Mouse (Mus musculus) adrenal gland, postnatal 4 days (tissue): ENCODE results near the gene Odf3l1. TPM values are rescaled to one million over a fixed set of nuclear protein-coding genes. Genes with fewer than 3 reads are reported as not detected.

Experiments used
- DNase-seq, 2 experiments: peaks; one replicate each; pipeline ENCODE4 v3.0.0; 2021 to 2022; ENCODE audit warnings: low spot score in 2 of 2, mixed read lengths in 2 of 2
- total RNA-seq, 2 experiments: library from RNA; stranded (reverse); gene quantifications; 2 replicates each; pipeline ENCODE4 v1.2.3; 2021

Gene Odf3l1
- total RNA-seq, 2 experiments from 2014 or later: 0.73 to 1.4 TPM

DNA sequence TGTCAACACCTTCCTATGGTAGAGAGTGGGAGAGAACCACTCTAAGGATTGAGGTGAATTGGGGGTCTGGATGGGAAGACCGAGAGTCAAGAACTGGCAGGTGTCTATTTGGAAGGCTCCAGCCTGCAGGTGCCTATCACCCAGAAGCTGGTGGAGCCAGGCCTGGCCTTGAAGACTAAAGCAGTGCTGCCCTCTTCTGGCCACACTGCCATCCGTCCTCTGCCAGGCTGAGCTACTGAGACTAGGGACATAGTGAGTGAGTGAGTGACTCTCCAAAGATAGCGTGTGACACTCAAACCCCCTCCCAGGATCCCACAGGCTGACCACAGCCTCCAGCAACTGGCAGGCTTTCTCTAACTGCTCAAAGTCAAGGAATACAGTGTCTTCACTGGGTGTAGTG is 17.0 kb downstream of the Odf3l1 start:
- DNase-seq: no peak

DNA sequence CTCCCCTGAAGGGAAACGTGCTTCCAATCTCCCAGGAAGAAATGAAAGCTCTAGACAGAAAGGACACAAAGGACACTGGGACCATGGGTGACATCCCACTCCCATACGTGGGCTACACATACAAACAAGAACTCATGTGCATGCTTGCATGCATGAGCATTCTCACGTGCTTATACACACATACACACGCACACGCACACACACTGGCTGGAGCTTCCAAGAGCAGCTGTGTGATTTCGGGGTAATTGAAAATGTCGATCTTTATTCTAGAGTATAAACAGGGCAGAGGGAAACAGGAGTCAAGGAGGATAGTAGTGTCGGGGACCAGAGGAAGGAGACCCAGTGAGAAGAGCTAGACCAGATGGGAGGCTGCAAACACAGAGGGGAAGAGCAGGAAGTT is 19.8 kb downstream of the Odf3l1 start:
- no peak for DNase-seq

DNA sequence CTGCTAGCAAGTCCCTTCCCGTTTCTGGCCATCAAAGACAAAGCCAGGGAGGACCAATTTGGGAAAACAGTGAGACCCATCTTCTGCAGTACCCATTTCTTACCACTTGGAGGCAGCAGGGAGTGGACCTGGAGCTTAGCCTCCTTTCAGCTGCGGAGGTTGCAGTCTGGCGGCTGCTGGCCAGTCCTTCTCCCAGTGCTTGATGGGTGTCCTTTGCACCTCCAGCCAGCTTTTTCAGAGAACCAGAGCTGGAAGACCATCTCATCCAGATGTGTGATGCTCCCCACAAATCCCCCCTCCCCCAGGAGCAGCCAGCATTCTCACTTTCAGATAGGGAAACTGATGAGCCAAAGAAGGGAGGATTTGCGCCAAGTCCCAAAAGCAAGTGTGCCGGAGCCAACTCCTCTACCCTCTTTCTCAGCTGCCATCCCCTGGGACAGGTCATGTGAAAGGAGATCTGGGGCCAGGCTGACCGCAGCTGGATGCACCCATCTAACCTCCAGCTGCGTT is 20.7 kb downstream of the Odf3l1 start:
- DNase-seq: peak in 1 of 2 experiments; percentile 51

DNA sequence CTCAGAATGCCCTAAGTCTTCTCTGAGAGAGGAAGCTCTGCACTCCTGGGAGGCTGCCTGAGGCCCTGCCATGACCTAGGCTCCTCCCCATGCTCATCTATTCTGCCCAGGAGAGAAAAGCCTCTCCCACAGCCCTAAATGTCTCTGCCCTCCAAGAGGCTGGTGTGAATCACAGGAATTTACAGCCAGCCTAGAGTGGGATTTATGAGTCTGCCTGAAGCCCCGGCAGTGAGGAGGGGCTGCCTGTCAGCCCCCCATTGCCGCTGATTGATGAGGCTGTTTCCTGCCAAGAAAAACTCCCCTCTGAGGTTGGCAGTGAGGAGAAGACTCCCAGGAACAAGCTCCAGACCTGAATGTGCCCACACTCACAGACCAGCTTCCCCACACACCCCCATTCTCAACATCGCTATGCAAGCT is 22.2 kb downstream of the Odf3l1 start:
- no peak for DNase-seq

DNA sequence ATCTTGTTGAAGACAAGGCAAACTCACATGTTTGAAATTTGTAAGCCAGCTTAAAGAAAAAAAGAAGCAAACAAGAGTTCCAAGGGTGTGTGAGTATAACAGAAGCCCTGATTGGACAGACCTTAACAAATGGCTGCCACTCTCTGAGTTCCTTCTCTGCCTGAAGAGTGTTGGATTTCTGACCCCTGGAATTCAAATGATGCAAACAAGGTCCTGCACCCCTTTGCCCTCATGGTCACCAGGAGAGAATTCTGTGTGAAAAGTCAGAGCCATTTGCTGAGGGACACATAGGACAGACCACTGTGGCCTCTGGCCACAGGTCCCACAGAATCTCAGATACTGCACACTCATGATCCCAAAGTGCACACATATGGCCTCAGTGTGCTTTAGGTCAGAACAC is 22.6 kb downstream of the Odf3l1 start:
- no peak for DNase-seq

DNA sequence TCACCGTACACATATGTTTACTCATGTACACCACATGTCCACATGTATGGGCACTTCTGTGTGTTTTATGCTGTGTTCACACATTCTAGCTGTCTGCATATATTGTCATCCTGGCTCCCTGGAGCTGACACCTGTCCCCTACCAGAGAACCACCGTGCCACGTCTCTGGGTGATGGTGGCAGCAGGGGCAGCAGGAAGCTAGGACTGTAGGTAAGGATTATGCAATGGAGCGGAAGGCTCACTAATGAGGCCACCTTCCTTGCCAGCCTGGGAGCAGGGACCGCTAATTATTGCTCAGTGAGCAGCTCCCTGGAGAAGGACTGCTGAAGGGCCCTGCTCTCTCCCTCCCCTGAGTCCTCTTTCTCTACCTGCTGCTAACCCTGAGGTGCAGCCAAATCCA is 23.8 kb downstream of the Odf3l1 start:
- no peak for DNase-seq

DNA sequence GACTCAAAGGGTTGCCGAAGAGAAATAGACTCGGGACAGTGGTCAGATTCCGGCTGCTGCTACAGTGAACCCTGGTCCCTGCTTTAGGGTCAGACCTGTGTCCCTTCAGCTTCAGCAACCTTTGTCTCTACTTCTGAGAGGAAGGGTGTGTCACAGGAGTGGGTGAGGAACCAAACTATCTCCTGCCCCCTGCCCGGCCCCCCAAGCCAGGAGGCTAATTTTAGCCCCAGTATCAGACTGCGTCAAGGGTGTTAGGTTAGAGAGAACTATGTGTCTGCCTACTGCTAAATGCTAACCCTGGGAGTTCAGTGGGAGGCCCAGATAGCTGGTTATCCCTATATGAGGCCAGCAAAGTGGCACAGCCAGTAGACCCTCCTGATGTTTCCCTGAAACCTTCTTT is 29.3 kb downstream of the Odf3l1 start:
- DNase-seq: no peak

DNA sequence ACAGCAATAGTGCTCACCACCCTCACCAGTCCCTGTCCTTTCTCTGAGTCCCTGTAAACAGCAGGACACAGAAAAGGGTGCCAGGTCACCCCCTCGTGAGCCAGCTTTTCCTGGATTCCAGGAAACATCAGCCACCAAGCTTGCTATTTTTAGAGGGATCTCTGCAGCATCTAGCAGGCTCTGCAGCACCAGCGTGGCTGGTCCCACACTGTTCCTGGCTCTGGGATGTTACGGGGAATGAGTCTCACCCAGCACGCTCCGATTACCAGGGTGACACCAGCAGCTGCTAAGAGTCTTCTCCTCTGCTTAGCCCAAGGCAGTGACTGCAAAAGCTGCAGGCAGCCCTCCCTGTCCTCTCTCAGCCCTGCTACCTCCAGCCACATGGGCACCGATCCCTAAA is 31.6 kb downstream of the Odf3l1 start:
- DNase-seq: no peak

DNA sequence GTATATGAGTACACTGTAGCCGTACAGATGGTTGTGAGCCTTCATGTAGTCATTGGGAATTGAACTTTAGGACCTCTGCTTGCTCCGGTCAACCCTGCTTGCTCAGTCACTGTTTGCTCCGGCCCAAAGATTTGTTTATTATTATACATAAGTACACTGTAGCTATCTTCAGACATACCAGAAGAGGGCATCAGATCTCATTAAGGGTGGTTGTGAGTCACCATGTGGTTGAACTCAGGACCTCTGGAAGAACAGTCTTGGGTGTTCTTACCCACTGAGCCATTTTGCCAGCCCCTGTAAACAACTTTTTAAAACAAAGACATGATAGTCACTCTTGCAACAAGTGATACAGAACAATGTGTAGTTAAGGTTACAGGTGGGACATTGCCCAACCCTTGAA is 32.6 kb downstream of the Odf3l1 start:
- no peak for DNase-seq

DNA sequence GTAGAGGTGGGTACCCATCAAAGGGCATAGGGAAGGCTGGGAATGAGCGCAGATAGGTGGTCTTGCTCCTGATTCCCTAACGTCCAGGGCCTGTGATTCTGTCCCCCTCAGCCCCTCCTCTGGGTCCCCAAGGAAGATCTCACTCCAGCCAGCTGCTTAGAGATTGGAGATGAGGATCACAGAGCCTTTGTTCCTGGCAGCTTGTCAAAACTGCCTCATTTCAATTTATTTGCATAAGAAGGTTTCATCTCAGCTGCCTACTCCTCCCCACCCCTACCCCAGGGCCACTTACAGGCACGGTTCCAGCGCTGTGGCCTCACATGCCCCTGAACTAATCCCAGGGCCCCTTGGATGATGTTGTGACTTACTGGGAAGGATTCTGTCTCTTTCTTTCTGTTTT is 34.3 kb downstream of the Odf3l1 start:
- no peak for DNase-seq

DNA sequence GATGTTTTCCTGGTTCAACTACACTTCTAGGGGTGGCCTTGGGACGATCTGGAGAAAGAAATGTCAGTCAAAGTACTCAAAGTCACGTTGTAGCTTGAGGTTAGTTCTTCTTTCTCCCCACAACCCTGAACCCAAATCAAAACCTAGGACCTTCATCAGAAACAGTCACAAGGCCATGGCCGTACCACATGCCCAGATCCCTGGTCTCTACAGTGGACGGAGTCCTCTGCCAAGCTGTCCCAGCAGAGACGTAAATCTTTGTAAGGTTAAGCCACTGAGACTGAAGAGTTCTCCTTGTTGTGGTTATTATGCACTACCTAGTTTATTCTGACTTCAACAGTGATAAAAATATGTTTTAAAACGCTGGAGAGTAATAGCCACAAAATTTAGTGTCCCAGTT is 35.6 kb downstream of the Odf3l1 start:
- DNase-seq: no peak

DNA sequence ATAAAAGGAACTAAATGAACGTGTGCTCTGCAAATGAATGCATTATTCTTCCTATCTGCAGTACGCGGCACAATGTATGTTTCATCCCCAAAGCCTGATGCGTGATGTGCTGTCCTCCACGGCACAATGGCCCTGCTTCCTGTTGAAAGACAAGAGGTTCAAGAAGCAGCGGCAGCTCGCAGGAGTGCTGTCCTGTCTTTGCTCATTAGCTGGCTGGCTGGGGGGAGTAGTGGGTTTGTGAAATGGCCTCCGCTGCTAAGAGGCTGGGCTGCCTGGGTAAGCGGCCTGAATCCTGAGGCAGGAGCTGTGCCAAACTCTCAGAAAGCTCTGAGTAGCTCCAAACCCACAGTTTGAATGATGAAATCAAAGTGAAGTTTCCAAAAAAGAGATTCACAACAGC is 36.3 kb downstream of the Odf3l1 start:
- no peak for DNase-seq

DNA sequence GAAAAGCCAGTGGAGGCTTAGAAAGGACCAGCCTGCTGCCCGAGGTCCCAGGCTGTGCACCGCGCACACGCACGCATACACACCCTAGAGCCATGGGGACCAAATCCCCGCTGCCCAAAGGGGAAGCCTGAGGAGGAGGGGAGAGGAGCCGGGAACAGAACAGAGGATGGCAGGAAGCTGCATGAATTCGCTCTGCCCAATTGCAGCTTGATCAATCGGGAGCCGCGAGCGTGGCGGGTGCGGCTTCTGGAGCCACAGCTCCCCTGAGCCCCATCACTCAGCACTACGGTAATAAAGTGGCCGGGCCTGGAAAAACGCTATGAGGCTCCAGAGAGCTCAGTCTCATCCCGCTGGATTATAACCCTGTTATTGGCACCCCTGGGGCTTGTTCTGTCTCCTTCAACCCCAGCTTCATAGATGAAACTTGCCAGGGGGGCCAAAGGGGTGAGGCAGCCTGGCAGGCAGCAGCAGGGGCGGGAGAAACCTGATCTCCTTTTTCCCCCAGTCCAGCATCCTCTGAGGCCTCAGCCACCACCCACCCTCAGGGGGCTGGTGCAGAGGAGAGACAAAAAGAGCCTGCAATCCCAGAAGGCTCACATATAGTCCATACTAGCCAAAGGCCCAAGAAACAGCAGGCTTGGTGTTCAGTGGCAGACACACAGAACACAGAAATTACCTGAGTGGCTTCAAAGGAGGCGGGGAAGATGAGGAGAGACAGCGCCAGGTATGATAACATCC is 38.8 kb downstream of the Odf3l1 start:
- no peak for DNase-seq

DNA sequence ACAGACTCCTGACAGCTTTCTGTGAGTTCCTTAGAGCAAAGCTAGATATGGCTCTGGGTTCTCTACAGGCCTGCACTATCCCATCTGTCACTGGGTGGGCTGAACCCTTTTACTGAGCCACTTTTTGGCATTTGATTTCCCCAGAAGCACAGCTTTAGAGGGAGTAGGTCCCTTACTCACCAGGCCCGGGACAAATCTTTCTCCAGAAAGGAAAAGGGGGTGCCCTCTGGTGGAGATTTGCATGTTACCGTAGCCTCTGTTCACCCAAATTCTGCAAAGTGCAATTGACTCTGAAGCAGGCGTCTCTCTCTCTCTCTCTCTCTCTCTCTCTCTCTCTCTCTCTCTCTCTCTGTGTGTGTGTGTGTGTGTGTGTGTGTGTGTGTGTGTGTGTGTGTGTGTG is 39.6 kb downstream of the Odf3l1 start:
- no peak for DNase-seq

DNA sequence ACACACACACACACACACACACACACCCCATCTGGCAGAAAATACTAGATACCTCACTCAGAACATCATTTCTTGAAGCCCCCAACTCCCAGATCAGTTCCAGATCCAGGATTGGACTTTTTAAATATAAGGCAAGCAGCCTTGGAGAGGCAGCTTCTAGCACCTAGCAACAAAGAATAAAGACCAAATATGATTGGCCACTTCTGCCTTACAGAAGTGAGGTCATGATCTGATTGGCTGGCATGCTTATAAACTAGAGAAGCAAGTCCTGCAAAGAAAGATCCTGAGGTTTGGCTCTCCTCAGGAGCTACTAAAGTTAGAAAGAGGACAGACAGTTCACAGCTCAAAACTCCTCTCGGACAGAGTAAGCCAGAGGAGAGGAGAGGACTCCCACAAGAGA is 53.6 kb downstream of the Odf3l1 start:
- no peak for DNase-seq

DNA sequence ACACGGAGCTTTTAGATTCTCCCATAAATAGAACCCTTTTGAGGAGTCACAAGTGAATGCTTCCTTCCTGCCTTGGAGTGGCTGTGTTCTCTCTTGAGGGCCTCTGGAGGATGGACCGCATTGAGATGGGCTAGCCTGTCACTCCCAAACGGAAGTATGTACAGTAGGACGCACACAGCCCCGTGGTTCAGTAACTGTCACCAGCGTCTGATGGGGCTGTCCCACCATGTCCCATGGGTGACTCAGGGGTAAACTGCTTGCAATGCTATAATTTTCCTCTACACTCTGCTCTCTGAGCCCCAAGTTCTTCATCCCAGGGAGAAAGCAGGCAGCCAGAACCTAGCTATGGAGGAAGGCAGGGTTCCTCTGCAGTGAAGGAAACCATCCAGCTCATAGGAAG is 56.5 kb downstream of the Odf3l1 start:
- DNase-seq: no peak

DNA sequence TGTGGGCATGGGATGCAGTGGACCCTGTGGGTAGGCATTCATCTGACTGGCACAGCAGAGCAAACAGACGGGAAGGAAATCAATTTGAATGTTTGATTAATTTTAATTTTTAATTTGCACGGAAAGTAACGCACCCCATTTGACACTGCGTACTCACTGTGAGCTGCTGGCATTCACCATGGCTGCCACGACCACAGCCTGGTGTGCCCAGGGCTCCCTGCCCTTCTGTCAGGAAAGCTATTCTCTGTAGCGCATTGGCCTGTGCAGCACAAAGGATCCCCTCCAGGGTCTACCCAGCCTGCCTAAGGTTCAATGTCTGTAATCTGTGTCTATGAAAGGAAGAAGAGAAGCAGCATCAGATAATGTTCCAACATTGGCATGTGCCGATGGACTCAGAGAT is 61.3 kb downstream of the Odf3l1 start:
- no peak for DNase-seq

Other genes with a start within 250 kb of the Odf3l1 start
- gene Lingo1, start 68.2 kb downstream of the Odf3l1 start, total RNA-seq: 1 to 10 TPM; 6.1 to 8.5 TPM
- 10 to 100 TPM; 12.4 to 16.5 TPM for gene Cspg4, start 354 bp upstream of the Odf3l1 start, total RNA-seq
- 10 to 100 TPM; 28.4 to 30.7 TPM for gene Snx33, start 63.7 kb upstream of the Odf3l1 start, total RNA-seq
- gene Imp3, start 72.8 kb upstream of the Odf3l1 start, total RNA-seq: 10 to 100 TPM; 87.2 to 87.5 TPM
- gene Snupn, start 86.2 kb upstream of the Odf3l1 start, total RNA-seq: 10 to 100 TPM; 13.3 to 14.2 TPM
- gene Ptpn9, start 130.2 kb upstream of the Odf3l1 start, total RNA-seq: 10 to 100 TPM; 60.1 to 62.0 TPM
- 10 to 100 TPM; 58.0 to 64.5 TPM for gene Sin3a, start 207.4 kb upstream of the Odf3l1 start, total RNA-seq